Mouse (Mus musculus): ENCODE measurements around the gene 4930432M17Rik.

4930432M17Rik gene

DNA sequence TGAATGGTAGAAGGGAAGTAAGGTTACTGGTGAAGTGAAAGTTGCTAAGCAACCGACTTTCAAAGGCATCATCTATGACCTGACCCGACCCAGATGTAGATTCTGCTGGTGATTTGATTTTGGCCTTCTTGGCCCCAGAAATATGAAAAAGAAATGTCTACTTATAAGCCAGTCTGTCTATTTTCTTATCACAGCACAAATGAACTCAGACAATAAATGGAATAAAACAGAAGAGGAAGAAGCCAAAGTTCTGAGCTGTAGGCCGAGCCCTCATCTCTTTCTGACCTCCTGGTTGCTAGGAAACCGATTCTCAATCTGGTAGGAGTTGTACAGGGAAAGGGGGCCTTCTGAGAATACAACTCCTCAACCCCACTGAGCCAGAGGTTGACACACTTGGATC is at the start of gene 4930432M17Rik:
TSS of gene 4930432M17Rik (plus strand) at position 301 of the 400 bp plus-strand sequence.
- DNase-seq (ENCODE audit: extremely low read depth, insufficient read length, low spot score) = no peak

DNA sequence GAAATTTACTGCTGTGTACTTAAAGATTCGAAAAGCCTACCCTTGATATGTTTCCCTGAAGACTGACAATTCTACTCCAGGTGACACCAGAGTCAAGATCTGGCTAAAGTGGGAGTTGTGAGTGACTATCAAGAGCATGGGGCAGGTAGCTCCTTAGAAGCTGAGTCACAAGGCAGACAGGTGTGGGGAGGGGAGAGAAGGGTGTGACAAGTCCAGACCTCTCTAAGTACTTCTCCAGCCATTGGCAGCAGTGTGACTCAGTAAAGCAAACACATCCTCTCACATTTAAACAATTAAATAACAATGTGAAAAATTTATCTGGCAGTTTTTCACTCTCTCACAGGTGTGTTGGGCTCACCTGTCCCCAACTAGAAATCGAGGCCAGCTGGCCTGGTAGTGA is 44.9 kb upstream of the 4930432M17Rik start:
- DNase-seq (ENCODE audit: extremely low read depth, insufficient read length, low spot score) = no peak

DNA sequence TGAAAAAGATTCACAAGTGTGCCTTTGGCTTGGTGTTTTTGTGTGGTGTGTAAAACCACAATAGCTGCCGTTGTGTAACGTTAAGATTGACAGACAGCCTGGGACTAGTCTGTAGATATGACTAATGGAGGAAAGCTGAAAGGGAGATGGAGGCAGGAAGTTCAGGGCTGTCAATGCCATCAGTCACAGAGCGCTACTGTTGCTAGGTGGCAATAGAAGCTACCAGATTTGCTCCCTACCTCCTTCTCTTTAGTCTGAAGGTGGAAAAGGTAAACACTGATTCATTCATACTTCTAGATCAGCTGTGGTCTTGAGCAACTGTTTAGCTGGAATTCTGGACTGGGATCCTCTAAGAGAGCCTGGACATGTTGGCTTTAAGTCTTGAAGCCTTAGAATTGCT is 44.3 kb upstream of the 4930432M17Rik start:
- no peak for DNase-seq (ENCODE audit: extremely low read depth, insufficient read length, low spot score)

DNA sequence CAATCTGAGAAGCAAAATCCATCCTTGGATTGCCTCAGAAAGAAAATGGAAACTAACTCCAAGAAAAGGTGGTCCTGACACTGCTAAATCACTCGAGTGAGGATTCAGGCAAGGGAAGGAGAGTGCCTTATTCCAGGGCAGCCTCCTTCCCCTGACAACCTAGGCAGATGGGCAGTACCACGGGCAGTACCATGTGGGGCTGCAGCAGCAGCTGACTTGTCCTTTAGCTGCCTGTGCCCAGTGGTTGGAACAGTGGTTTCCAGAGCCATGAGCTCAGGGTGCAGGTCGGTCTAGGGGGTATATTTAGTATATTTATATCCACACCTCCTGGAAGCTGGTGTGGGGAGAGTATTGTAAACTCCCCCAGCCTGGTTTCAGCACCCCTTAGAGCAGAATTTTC is 42.3 kb upstream of the 4930432M17Rik start:
- no peak for DNase-seq (ENCODE audit: extremely low read depth, insufficient read length, low spot score)

DNA sequence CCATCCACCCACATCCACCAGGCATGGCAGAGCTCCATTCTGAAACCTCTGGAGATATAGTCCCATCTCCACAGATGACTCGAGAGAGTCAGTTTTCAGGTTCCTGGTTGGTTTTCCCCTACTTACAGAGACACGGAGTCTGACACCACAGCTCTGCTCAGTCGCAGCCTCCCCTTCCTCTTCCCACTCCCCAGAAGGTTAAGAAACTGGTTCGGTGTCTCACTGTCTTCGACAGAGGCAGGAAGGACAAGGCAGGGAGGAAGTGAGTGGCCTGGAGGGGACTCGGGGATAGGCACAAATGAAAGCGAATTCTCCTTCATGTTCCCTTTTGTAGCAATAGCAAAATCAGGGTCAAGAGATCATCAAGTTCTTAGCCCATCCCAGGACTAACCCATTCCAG is 39.9 kb upstream of the 4930432M17Rik start:
- no peak for DNase-seq (ENCODE audit: extremely low read depth, insufficient read length, low spot score)

DNA sequence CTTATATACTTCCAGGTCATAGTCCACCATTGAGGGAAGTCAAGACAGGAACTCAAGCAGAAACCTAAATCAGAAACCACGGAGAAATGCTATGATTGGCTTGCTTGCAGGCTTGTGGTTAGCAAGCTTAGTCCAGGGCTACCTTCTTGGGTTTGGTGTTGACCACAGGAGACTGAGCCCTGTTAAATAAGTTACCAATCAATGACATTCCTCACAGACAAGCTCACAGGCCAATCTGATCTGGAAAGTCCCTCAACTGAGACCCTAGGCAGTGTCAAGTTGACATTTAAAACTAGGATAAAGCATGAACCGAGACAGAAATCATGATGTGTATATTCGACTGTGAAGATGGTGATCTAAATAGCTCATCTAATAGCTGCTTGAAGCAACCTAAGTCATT is 35.6 kb upstream of the 4930432M17Rik start:
- DNase-seq (ENCODE audit: extremely low read depth, insufficient read length, low spot score) = peak; percentile 30

DNA sequence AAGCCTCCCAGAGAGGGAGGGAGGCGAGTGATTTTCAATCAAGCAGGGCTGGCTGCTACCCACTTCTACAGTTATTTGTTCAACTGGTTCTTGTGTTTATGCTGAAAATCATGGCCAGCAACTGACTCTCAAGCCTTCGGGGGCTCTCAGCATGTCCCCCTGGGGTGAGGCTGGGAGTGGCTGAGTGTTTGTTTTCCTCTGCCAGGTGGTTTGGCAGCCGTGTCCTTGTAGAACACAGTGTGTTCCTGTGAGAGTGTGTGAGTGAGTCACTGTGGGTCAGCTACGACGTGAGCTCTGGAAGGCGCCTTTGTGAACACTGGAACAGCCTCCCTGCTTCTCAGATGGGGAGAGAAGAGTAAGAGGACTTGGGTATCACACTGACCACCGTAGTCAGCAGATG is 35.1 kb upstream of the 4930432M17Rik start:
- DNase-seq (ENCODE audit: extremely low read depth, insufficient read length, low spot score) = peak; percentile 44

DNA sequence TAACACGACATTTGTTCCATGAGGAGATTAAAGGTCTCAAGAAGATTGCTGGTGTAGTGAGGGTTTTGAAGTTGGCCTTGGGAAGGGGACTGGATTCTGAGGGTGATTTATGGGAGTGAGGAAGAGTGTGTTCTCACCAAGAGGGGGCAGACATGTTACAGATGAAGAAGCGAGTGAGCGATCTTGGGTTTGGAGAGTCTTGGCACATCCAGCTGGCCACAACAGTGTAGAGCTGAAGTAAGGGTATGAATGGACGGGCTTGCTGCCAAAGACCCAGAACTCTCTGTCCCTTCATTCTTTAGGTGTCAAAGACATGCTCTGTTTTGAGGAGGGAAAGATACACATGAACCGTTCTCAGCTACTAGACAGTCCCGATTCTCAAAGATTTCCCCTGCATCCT is 34.2 kb upstream of the 4930432M17Rik start:
- DNase-seq (ENCODE audit: extremely low read depth, insufficient read length, low spot score) = no peak

DNA sequence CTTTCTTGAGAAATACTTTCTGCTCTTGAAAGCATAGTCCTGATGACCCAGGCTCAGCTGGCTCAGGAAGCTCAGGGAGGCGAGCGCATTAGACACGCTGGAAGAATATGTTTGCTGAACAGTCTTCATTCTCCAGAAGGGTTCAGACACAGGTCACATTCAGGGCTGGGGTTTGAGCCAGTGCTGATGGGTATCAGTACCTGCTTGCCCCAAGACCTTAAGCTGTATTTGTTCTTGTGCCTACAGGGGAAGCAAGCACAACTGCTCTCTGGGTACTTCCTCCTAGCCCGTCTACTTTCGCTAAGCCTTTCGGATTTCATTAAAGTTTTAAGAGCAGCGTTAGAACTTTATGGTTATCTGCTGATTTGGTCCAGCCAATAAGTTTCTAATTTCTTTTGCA is 33.8 kb upstream of the 4930432M17Rik start:
- no peak for DNase-seq (ENCODE audit: extremely low read depth, insufficient read length, low spot score)

DNA sequence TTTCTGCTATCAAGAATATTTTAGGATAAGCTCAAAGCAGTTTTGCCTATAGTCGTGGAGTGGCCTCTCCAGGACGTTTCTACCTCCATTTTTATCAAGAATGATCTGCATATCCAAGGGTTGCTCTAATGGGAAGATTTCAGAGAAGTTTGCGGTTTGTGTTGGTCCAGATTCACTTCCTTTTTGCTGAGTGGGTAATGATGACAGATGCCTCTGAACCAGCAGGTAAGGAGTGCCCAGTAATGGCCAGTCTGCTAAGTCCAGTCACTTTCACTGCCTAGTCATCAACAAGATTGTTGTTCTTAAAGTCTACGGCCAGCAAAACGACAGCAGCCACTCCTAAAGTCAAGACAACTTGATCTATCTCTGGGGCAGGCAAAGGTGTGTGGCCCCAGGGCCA is 32.8 kb upstream of the 4930432M17Rik start:
- DNase-seq (ENCODE audit: extremely low read depth, insufficient read length, low spot score) = no peak

DNA sequence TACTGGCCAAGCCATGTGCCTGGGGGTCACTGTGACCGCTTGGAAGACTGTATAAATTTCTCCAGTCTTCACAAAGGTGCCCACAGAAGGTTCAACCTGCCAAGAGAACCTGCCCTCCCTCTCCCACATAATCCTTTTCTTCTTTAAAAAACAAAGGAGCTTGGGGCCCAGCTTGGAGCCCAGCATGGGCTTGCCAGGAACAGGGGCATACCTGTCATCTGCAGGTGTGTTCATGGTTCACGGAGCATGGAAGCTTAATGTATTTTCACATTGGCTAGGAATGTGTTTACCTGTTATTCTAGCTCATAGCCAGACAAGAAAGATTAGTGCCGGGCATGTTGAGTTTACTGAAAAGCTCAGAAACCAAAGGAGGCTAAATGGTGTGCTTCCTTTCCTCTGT is 32.3 kb upstream of the 4930432M17Rik start:
- DNase-seq (ENCODE audit: extremely low read depth, insufficient read length, low spot score) = no peak

DNA sequence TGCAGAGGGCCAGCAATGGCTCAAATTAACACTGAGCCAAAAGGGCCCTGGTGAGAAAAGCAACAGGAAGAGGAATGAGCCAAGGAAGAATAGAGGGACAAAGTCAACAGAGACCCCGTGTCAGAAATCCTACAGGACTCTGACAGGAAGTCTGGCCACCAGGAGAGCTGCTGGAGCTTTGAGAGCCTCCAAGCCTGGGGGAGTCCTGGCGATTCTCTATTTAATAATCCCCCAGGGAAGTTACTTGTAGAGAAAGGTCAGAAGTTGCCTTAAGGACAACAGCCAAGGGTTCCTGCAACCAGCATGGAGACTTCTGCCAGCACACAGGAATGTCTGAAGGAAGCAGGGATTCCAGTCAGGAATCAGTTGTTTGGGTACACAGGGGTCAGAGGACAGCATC is 30.0 kb upstream of the 4930432M17Rik start:
- no peak for DNase-seq (ENCODE audit: extremely low read depth, insufficient read length, low spot score)

DNA sequence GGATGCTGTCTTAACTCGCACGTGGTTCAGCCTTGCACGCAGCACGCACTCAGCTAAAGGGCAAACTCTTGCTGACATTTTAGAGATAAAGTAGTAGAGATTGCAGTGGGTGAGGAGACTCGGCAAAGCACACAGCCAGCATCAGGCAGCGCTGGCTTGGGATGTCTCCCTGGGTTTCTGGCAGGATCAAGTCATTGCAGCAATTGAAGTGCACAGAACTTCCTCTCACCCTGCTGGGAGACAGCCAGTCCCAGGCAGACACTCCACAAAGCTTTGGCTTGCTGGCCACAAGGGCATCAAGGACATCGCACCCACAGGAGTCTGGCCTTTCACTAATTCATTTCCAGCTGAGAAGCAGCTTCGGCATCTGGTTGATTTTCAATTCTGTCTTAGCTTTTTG is 27.3 kb upstream of the 4930432M17Rik start:
- no peak for DNase-seq (ENCODE audit: extremely low read depth, insufficient read length, low spot score)

DNA sequence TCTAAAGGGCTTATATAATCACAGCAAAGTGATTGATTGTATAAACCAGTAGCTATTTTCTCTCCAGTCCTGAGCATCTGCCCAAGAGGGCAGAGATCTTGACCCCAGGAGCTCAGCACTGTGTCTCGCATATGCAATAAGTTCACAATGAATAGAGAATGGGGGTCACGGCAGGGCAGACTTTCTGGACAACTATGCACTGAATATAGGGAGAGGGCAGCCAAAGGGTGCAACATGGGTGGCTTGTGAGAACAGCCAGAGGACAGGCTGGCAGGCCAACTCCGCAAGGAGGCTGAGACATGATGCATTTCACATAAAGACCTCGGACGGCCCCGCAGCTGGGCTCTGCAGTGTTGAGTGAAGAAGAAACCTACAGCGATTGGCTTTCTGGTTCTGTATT is 25.1 kb upstream of the 4930432M17Rik start:
- no peak for DNase-seq (ENCODE audit: extremely low read depth, insufficient read length, low spot score)

DNA sequence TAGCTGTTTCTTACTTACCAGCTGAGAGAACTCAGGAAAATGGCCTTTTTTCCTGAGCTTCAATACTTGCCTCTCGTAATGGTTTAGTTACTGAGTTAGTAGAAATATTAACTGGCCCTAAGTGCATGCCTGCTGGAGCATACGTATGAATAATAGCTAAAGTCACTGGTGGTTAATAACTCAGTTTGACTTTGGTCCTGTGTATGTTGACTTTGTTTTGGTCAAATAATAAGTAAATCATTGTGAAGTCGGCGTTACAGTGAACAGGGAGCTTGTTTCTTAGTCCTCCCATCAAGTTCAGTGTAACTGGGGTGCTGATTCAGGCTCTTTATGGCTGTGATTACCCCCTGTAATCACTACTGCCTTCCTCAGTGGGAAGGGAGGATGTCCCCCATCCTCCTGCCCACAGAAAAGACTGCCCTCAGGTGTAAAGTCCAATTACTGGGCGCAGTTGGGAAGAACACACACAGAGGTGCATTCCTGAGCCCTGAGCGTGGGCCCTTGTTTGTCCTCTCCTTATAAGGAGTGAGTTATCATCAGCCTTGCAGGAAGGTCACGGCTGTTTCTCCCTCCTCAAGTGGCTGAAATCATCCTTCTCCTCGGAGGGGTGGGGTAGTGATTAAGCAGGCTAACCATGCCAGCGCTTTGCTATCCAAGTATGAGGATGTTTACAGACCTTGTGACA is 24.1 kb upstream of the 4930432M17Rik start:
- DNase-seq (ENCODE audit: extremely low read depth, insufficient read length, low spot score) = no peak

DNA sequence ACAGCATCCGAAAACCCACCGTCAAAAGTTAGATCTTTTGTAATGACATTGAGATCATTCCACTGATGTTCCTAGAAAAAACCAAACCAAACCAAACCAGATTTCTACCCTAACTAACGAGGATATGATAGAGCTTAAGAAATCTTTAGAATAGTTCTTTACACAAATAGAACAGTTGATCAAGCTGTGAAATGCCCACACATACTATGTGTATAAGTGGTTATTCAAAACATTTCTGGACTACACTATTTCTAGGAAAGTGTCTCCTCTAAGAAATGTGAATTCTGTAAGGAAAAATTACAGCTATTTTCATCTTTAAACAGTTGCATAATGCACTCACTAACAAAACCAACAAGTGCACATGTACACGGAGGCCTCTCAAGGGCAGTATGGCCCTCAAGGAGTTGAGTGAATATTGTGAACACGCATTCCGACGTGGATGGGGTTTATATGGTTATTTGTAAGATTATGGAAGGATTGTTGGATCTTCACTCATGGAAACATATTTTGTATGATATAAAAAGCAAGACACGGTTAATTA is 22.3 kb upstream of the 4930432M17Rik start:
- no peak for DNase-seq (ENCODE audit: extremely low read depth, insufficient read length, low spot score)

DNA sequence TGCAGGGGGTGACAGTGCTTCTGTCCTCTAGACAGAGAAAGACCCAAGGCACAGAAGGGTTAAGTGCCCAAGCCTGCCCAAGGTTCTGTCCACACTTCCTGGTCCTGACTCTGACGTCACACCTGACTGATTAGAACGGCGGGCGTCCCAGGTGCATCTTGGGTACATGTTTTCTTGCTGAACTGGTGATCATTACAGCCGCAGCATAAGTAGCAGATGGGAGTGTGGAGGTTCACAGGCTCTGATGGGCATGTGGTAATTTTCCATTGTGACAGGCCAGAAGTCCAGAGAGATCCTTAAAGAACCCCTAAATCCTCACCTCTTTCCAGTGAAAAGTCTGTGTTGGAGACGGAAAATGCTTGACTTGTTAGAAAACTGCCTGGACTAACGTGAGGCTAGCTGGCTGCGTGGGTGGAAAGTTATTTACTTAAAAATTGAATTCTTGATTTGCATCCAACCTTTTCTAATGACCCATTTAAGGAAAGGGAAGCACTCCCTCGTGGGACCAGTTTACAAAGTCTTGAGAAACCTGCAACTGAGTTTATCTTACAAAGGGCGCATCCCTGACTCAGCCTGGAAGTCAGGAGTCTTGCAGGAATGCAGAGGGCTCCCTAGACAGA is 20.4 kb upstream of the 4930432M17Rik start:
- peak; percentile 19 for DNase-seq (ENCODE audit: extremely low read depth, insufficient read length, low spot score)

DNA sequence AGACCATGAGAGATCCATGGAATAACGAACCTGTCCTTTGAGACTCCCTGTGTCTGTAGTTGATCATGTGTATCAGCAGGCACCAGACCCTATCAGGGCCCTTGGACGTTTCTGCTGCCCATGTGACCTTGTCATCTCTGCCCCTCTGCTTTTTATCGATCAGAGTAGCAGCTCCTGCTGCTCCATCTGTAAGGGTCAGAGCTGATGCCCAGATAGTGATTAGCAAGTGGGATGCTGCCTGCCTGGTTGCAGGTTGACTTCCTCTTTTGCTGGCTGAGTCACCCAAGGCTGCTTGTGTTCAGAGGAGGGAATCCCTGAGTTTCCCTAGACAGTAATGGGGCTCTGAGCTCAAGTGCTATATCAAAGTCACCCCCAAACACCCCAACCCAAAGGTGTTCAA is 18.9 kb upstream of the 4930432M17Rik start:
- DNase-seq (ENCODE audit: extremely low read depth, insufficient read length, low spot score) = no peak

DNA sequence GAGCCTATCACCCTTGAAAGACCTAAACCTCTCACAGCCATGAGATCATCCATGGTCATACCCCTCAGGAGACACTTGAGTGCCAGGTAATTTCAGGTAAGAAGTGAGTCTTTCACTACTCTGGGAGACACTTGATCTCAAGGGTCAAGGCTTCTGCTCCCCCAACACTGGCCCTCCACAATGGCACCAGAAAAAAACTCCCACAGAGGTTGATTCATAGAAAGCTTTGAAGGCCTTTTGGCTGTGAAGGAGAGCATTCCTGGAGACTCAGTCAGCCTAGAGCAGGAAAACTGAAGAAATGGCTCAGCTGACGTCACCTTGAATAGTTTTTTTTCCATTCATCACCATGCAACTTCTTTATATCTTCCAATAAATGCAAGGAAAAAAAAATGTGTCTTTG is 18.4 kb upstream of the 4930432M17Rik start:
- no peak for DNase-seq (ENCODE audit: extremely low read depth, insufficient read length, low spot score)

DNA sequence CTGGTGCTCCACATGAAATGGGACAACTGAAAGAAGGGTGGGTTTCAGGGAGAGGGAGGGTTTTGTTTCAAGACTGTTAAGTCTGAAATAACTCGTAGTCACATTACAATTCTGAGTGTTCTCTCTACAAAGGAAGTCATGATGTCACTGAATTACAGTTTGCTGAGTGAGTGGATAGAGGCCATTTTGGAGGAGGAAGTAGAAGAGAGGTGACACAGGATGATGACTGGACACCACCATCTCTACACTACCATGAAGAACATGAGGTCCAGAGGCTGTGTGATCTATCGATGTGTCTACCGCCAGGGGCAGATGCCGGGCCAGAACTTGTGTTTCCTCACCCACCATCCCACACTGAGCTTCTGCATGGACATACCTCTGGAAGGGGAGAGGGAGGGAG is 13.6 kb upstream of the 4930432M17Rik start:
- no peak for DNase-seq (ENCODE audit: extremely low read depth, insufficient read length, low spot score)

DNA sequence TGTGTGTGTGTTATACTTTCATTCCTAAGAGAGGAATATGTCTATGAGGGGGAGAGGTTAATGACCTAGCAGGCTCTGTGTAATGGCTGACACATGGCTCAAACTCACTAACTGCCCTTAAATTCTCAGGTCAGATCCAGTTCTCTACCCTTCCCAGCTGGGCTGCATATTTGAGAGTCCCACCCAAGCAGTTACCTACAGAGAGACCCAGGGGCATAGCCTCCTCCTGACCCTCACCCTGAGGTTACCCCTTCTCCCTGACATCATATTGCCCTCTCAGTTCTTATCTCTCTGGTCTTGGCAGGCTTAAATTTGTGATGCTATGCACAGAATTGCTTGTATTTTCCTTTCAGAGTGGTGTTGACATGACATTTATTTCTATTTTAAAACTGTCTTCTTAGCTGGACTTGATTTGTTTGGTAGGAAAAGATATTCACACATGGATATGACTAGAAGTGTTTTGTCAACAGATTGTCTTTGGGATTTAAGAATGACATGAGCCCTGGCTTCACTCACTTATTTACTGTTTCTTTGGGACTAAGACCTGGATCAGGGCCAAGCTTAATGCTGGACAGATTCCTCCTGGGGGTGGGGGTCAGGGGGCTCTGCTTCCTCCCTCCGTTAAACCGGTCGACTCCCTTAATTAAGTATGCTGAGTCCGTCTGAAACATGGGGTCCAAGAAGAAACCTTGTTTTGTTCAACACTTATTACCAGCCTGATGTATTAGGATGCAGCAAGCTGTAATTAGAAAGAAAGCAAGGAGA is 7.7 kb upstream of the 4930432M17Rik start:
- DNase-seq (ENCODE audit: extremely low read depth, insufficient read length, low spot score) = no peak

DNA sequence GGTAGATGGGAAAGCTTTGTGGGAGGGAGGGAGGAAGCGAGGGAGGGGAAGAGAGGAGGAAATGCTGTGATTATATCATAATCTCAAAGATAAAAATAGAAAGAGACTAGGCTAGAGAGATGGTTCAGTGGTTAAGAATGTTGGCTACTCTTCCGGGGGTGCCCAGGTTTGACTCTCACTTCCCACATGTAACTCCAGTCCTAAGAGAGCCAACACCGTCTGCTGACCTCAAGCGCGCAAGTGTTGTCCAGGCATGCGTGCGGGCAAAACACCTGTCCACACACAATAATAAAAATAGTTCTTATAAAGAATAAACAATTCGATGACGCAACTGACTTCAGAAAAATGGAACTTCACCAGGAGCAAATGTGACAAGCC is 7.1 kb upstream of the 4930432M17Rik start:
- no peak for DNase-seq (ENCODE audit: extremely low read depth, insufficient read length, low spot score)

Data from 3134 (cell line).